8 mouse cellular contexts compared by ENCODE assay signal in genomic region chr1:171271196-171271595, GRCm38 (mm10). TPM values are rescaled to one million over a fixed set of nuclear protein-coding genes. Genes with fewer than 3 reads are reported as not detected.
DNase-seq lines count a peak whose midpoint lies in the region; ATAC-seq lines count a peak whose summit lies in the region.

No protein-coding gene starts in this region.

- no peaks in the 10 kb centered on the region for H3K9me3 ChIP-seq in kidney, embryonic 15.5 days (replicated peaks)
- no peaks in the 10 kb centered on the region for H3K9me3 ChIP-seq in embryonic facial prominence, embryonic 12.5 days
- no peaks in the 10 kb centered on the region for H3K9me3 ChIP-seq in limb, embryonic 12.5 days
- no peaks in the 10 kb centered on the region for H3K9me3 ChIP-seq in neural tube, embryonic 12.5 days

- H3K4me2 ChIP-seq in kidney, embryonic 15.5 days: peak overlapping the region; percentile 87
- peak overlapping the region; percentile 91 for H3K4me2 ChIP-seq in embryonic facial prominence, embryonic 12.5 days (replicated peaks)
- H3K4me2 ChIP-seq in limb, embryonic 12.5 days: peak overlapping the region; percentile 95
- peak overlapping the region; percentile 84 for H3K4me2 ChIP-seq in neural tube, embryonic 12.5 days (replicated peaks)

- peak overlapping the region; percentile 82 for H3K4me3 ChIP-seq in kidney, embryonic 15.5 days (replicated peaks)
- H3K4me3 ChIP-seq in embryonic facial prominence, embryonic 12.5 days: peak overlapping the region; percentile 72
- H3K4me3 ChIP-seq in limb, embryonic 12.5 days (replicated peaks): peak overlapping the region; percentile 77
- H3K4me3 ChIP-seq in neural tube, embryonic 12.5 days: peak overlapping the region; percentile 68

- peak overlapping the region; percentile 85 for H3K27ac ChIP-seq in kidney, embryonic 15.5 days
- H3K27ac ChIP-seq in embryonic facial prominence, embryonic 12.5 days: no peak overlapping the region
- peak overlapping the region; percentile 53; the same call in 1 of the 2 replicates for H3K27ac ChIP-seq in limb, embryonic 12.5 days
- H3K27ac ChIP-seq in neural tube, embryonic 12.5 days: no peak overlapping the region

- H3K27me3 ChIP-seq in kidney, embryonic 15.5 days: no peaks in the 10 kb centered on the region
- H3K27me3 ChIP-seq in embryonic facial prominence, embryonic 12.5 days: no peaks in the 10 kb centered on the region
- no peaks in the 10 kb centered on the region; the same call in 1 of the 2 replicates for H3K27me3 ChIP-seq in limb, embryonic 12.5 days
- H3K27me3 ChIP-seq in neural tube, embryonic 12.5 days (replicated peaks): no peaks in the 10 kb centered on the region

- peaks cover 24% of the 10 kb centered on the region for H3K4me1 ChIP-seq in kidney, embryonic 15.5 days
- H3K4me1 ChIP-seq in embryonic facial prominence, embryonic 12.5 days: peaks cover 15% of the 10 kb centered on the region; the same call in 1 of the 2 replicates
- H3K4me1 ChIP-seq in limb, embryonic 12.5 days (replicated peaks): peaks cover 7% of the 10 kb centered on the region
- peaks cover 12% of the 10 kb centered on the region for H3K4me1 ChIP-seq in neural tube, embryonic 12.5 days

- 40% methylated on average over 9 of the region's 9 CpGs for WGBS in kidney, embryonic 15.5 days
- 44% methylated on average over 9 of the region's 9 CpGs for WGBS in embryonic facial prominence, embryonic 12.5 days
- WGBS in limb, embryonic 12.5 days: 51% methylated on average over 9 of the region's 9 CpGs
- WGBS in neural tube, embryonic 12.5 days: 60% methylated on average over 9 of the region's 9 CpGs

- ATAC-seq in kidney, embryonic 15.5 days (replicated peaks; ENCODE audit: low FRiP score): no peak
- no peak for ATAC-seq in embryonic facial prominence, embryonic 12.5 days (ENCODE audit: insufficient number of reproducible peaks, insufficient read depth, low FRiP score, low TSS enrichment)
- ATAC-seq in limb, embryonic 12.5 days (ENCODE audit: insufficient number of reproducible peaks, insufficient read depth, low FRiP score, low TSS enrichment, low read depth): no peak
- no peak for ATAC-seq in neural tube, embryonic 12.5 days (ENCODE audit: low FRiP score, low read depth)
- ATAC-seq in frontal cortex, adult (ENCODE audit: low TSS enrichment): no peak
- ATAC-seq in activated CD4-positive, CD25-positive, alpha-beta regulatory T cell, adult 4 months: no peak

- peak overlapping the region; percentile 69 for H3K9ac ChIP-seq in kidney, embryonic 15.5 days
- H3K9ac ChIP-seq in embryonic facial prominence, embryonic 12.5 days: peak overlapping the region; percentile 75
- peak overlapping the region; percentile 73 for H3K9ac ChIP-seq in limb, embryonic 12.5 days (replicated peaks)
- H3K9ac ChIP-seq in neural tube, embryonic 12.5 days: peak overlapping the region; percentile 68; the same call in 1 of the 2 replicates

- no peak for DNase-seq in kidney, adult 11 months
- no peak for DNase-seq in cerebellum, adult 9-11 months

- H3K36me3 ChIP-seq in kidney, embryonic 15.5 days: peaks cover 46% of the 10 kb centered on the region
- peaks cover 43% of the 10 kb centered on the region for H3K36me3 ChIP-seq in embryonic facial prominence, embryonic 12.5 days
- peaks cover 47% of the 10 kb centered on the region for H3K36me3 ChIP-seq in limb, embryonic 12.5 days
- peaks cover 44% of the 10 kb centered on the region for H3K36me3 ChIP-seq in neural tube, embryonic 12.5 days

RNA-seq across cellular contexts. Expression of gene B4galt3, which starts 1.1 kb away (rescaled TPM):
- polyA plus RNA-seq in kidney, embryonic 15.5 days (2015; fragmentation: Nextera tagmentation; extraction: Ambion mirVana): 80.4 and 94.3 TPM in 2 replicates
- polyA plus RNA-seq in embryonic facial prominence, embryonic 12.5 days (2016; fragmentation: Nextera tagmentation; extraction: Ambion mirVana): 86.0 and 89.3 TPM in 2 replicates
- polyA plus RNA-seq in limb, embryonic 12.5 days (2016; fragmentation: Nextera tagmentation; extraction: Ambion mirVana): 82.1 and 84.8 TPM in 2 replicates
- polyA plus RNA-seq in neural tube, embryonic 12.5 days (2016; fragmentation: Nextera tagmentation; extraction: Ambion mirVana): 88.3 and 95.6 TPM in 2 replicates
- polyA plus RNA-seq in activated CD4-positive, CD25-positive, alpha-beta regulatory T cell, adult 4 months (2017; shearing (Covaris generic)): 10 to 100 TPM; 33.1 to 35.7 TPM

RNA-seq across cellular contexts. Expression of gene Ppox, which starts 9.8 kb away (rescaled TPM):
- 63.0 and 65.4 TPM in 2 replicates for polyA plus RNA-seq in kidney, embryonic 15.5 days (2015; fragmentation: Nextera tagmentation; extraction: Ambion mirVana)
- 75.4 and 79.1 TPM in 2 replicates for polyA plus RNA-seq in embryonic facial prominence, embryonic 12.5 days (2016; fragmentation: Nextera tagmentation; extraction: Ambion mirVana)
- polyA plus RNA-seq in limb, embryonic 12.5 days (2016; fragmentation: Nextera tagmentation; extraction: Ambion mirVana): 71.9 and 75.9 TPM in 2 replicates
- polyA plus RNA-seq in neural tube, embryonic 12.5 days (2016; fragmentation: Nextera tagmentation; extraction: Ambion mirVana): 52.0 and 54.3 TPM in 2 replicates
- polyA plus RNA-seq in activated CD4-positive, CD25-positive, alpha-beta regulatory T cell, adult 4 months (2017; shearing (Covaris generic)): 10 to 100 TPM; 53.6 to 58.0 TPM

RNA-seq across cellular contexts. Expression of gene Usp21, which starts 16.6 kb away (rescaled TPM):
- 87.7 and 97.8 TPM in 2 replicates for polyA plus RNA-seq in kidney, embryonic 15.5 days (2015; fragmentation: Nextera tagmentation; extraction: Ambion mirVana)
- polyA plus RNA-seq in embryonic facial prominence, embryonic 12.5 days (2016; fragmentation: Nextera tagmentation; extraction: Ambion mirVana): 135 and 139 TPM in 2 replicates
- polyA plus RNA-seq in limb, embryonic 12.5 days (2016; fragmentation: Nextera tagmentation; extraction: Ambion mirVana): 132 and 134 TPM in 2 replicates
- 103 and 111 TPM in 2 replicates for polyA plus RNA-seq in neural tube, embryonic 12.5 days (2016; fragmentation: Nextera tagmentation; extraction: Ambion mirVana)
- polyA plus RNA-seq in activated CD4-positive, CD25-positive, alpha-beta regulatory T cell, adult 4 months (2017; shearing (Covaris generic)): 10 to 100 TPM; 11.8 to 19.8 TPM

RNA-seq across cellular contexts. Expression of gene Ndufs2, which starts 20.0 kb away (rescaled TPM):
- polyA plus RNA-seq in kidney, embryonic 15.5 days (2015; fragmentation: Nextera tagmentation; extraction: Ambion mirVana): 276 and 283 TPM in 2 replicates
- polyA plus RNA-seq in embryonic facial prominence, embryonic 12.5 days (2016; fragmentation: Nextera tagmentation; extraction: Ambion mirVana): 236 and 243 TPM in 2 replicates
- polyA plus RNA-seq in limb, embryonic 12.5 days (2016; fragmentation: Nextera tagmentation; extraction: Ambion mirVana): 251 and 257 TPM in 2 replicates
- polyA plus RNA-seq in neural tube, embryonic 12.5 days (2016; fragmentation: Nextera tagmentation; extraction: Ambion mirVana): 233 and 247 TPM in 2 replicates
- 100 to 1,000 TPM; 108 to 141 TPM for polyA plus RNA-seq in activated CD4-positive, CD25-positive, alpha-beta regulatory T cell, adult 4 months (2017; shearing (Covaris generic))

RNA-seq across cellular contexts. Expression of gene Adamts4, which starts 21.0 kb away (rescaled TPM):
- 10.7 and 11.6 TPM in 2 replicates for polyA plus RNA-seq in kidney, embryonic 15.5 days (2015; fragmentation: Nextera tagmentation; extraction: Ambion mirVana)
- 18.2 and 18.6 TPM in 2 replicates for polyA plus RNA-seq in embryonic facial prominence, embryonic 12.5 days (2016; fragmentation: Nextera tagmentation; extraction: Ambion mirVana)
- polyA plus RNA-seq in limb, embryonic 12.5 days (2016; fragmentation: Nextera tagmentation; extraction: Ambion mirVana): 10.5 and 11.0 TPM in 2 replicates
- polyA plus RNA-seq in neural tube, embryonic 12.5 days (2016; fragmentation: Nextera tagmentation; extraction: Ambion mirVana): 6.2 and 6.3 TPM in 2 replicates
- polyA plus RNA-seq in activated CD4-positive, CD25-positive, alpha-beta regulatory T cell, adult 4 months (2017; shearing (Covaris generic)): under 1 TPM in 1 of 2 experiments, not detected in 1; 0.09 TPM

Comparison
In these comparisons a context has a peak if more than half of its experiments do, and no peak if none do; other contexts are left out.
1. H3K27ac ChIP-seq: peak in kidney, embryonic 15.5 days (single experiment) and limb, embryonic 12.5 days (single experiment); none in embryonic facial prominence, embryonic 12.5 days (single experiment) and neural tube, embryonic 12.5 days (single experiment).
2. Peak in every context shown above with its lines, with median percentiles within 50 percentile points of each other: H3K4me2 ChIP-seq, H3K4me3 ChIP-seq and H3K9ac ChIP-seq.